Mouse (Mus musculus) adrenal gland, postnatal 10 days (tissue): ENCODE measurements around the gene Srarp. TPM values are rescaled to one million over a fixed set of nuclear protein-coding genes. Genes with fewer than 3 reads are reported as not detected.

Source experiments
- DNase-seq: peaks from one replicate; pipeline ENCODE4 v3.0.0; 2021; ENCODE audit warnings: mixed read lengths
- total RNA-seq, 2 experiments: library from RNA; stranded (reverse); gene quantifications; 2 replicates each; pipeline ENCODE4 v1.2.3; 2021

Srarp gene
- total RNA-seq, 2 experiments from 2014 or later, result not detected

GRCm38 (mm10) chr4:141389366-141390150 is 46.3 kb downstream of the Srarp start:
- DNase-seq, result no peak

- DNase-seq, result no peak
Observed at GRCm38 (mm10) chr4:141387933-141388332, 48.0 kb downstream of the Srarp start.

- peak; percentile 88 for DNase-seq
Observed at GRCm38 (mm10) chr4:141387093-141387784, 48.7 kb downstream of the Srarp start.

GRCm38 (mm10) chr4:141386150-141386549 is 49.8 kb downstream of the Srarp start:
- DNase-seq, result no peak

- DNase-seq, result peak; percentile 55
Observed at GRCm38 (mm10) chr4:141385275-141385674, 50.6 kb downstream of the Srarp start.

Other genes starting within 250 kb of the Srarp start
- 1 to 10 TPM; 1.5 to 1.7 TPM for gene Rsg1, start 222.1 kb downstream of the Srarp start, total RNA-seq
- 10 to 100 TPM; 29.0 to 31.0 TPM for gene Arhgef19, start 196.6 kb downstream of the Srarp start, total RNA-seq
- gene Epha2, start 134.9 kb downstream of the Srarp start, total RNA-seq, result 10 to 100 TPM; 13.4 to 18.1 TPM
- 10 to 100 TPM; 15.4 to 25.8 TPM for gene Fam131c, start 67.9 kb downstream of the Srarp start, total RNA-seq
- gene Clcnka, start 37.4 kb downstream of the Srarp start, total RNA-seq, result not detected
- not detected for gene Clcnkb, start 20.1 kb downstream of the Srarp start, total RNA-seq
- 10 to 100 TPM in 1 of 2 experiments, 1 to 10 TPM in 1; 9.0 to 31.7 TPM for gene Hspb7, start 15.3 kb downstream of the Srarp start, total RNA-seq
- 10 to 100 TPM; 16.2 to 20.0 TPM for gene Zbtb17, start 8.5 kb upstream of the Srarp start, total RNA-seq
- gene Spen, start 102.5 kb upstream of the Srarp start, total RNA-seq, result 10 to 100 TPM; 36.6 to 55.2 TPM
- gene Fblim1, start 170.0 kb upstream of the Srarp start, total RNA-seq, result 10 to 100 TPM; 14.8 to 21.6 TPM
- gene Tmem82, start 182.5 kb upstream of the Srarp start, total RNA-seq, result 1 to 10 TPM; 7.9 to 9.5 TPM
- 10 to 100 TPM; 36.1 to 39.2 TPM for gene Slc25a34, start 187.7 kb upstream of the Srarp start, total RNA-seq
- gene Plekhm2, start 228.8 kb upstream of the Srarp start, total RNA-seq, result 10 to 100 TPM; 37.6 to 42.2 TPM
- 1 to 10 TPM; 2.8 to 3.5 TPM for gene Rsc1a1, start 249.5 kb upstream of the Srarp start, total RNA-seq